Mouse (Mus musculus): ENCODE measurements around the gene Hsd3b1. TPM values are rescaled to one million over a fixed set of nuclear protein-coding genes. Genes with fewer than 3 reads are reported as not detected.

Hsd3b1 gene
- not detected in 2 replicates for total RNA-seq (2017)

GRCm38 (mm10) chr3:98859576-98859975 is at the start of gene Hsd3b1:
Gene Hsd3b1, minus strand, starts transcription at chr3:98859794.
- no peak for ATAC-seq (ENCODE audit: extremely low read depth, insufficient number of reproducible peaks, low FRiP score, poor library complexity, severe bottlenecking)

GRCm38 (mm10) chr3:98897606-98898005 is 38.0 kb upstream of the Hsd3b1 start:
- no peak for ATAC-seq (ENCODE audit: extremely low read depth, insufficient number of reproducible peaks, low FRiP score, poor library complexity, severe bottlenecking)

GRCm38 (mm10) chr3:98895071-98895601 is 35.5 kb upstream of the Hsd3b1 start:
- ATAC-seq (ENCODE audit: extremely low read depth, insufficient number of reproducible peaks, low FRiP score, poor library complexity, severe bottlenecking) = no peak

GRCm38 (mm10) chr3:98893057-98893772 is 33.6 kb upstream of the Hsd3b1 start, which contains the start of gene Hao2:
Gene Hao2, minus strand, starts transcription at chr3:98893239.
- ATAC-seq (ENCODE audit: extremely low read depth, insufficient number of reproducible peaks, low FRiP score, poor library complexity, severe bottlenecking) = no peak

DNA sequence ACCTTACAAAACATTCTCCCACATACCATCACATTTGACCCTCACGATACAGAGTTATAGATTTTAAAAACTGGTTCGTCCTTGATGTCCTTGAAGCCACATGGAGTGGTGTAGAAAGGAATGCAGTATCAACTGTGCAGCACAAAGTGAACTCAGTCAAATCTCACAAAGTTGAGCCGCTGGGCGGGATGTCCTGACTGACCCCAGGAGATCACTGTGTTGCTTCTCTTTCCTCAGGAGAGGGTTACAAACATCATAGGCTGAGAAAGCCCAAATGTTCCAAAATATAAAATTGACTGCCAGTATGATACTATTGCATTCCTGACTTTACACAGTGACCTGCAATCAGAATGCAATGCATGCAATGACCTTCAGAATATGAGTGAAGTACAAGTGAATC is 30.8 kb upstream of the Hsd3b1 start:
- ATAC-seq (ENCODE audit: extremely low read depth, insufficient number of reproducible peaks, low FRiP score, poor library complexity, severe bottlenecking) = no peak

GRCm38 (mm10) chr3:98888206-98888605 is 28.6 kb upstream of the Hsd3b1 start:
- ATAC-seq (ENCODE audit: extremely low read depth, insufficient number of reproducible peaks, low FRiP score, poor library complexity, severe bottlenecking) = no peak

DNA sequence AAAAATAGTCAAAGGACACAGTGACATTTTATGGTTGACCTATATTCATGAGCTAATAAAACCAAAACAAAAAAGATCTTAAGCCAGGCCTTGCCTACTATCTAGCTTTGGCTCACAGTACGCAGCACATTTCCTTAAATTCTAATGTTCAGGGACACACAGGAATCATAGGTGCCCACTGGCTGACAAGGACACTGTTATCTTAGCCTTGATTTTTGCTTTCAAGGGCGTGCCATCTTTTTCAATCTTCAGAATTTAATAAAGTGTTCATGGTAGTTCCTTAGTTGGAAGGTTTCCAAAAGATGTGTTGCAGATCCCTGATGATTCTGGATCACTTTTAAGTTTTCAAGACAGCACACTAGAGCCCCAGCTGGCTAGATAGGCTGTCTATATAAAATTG is 21.2 kb upstream of the Hsd3b1 start:
- ATAC-seq (ENCODE audit: extremely low read depth, insufficient number of reproducible peaks, low FRiP score, poor library complexity, severe bottlenecking) = no peak

GRCm38 (mm10) chr3:98880216-98880615 is 20.6 kb upstream of the Hsd3b1 start:
- ATAC-seq (ENCODE audit: extremely low read depth, insufficient number of reproducible peaks, low FRiP score, poor library complexity, severe bottlenecking) = no peak

GRCm38 (mm10) chr3:98868219-98868618 is 8.6 kb upstream of the Hsd3b1 start:
- ATAC-seq (ENCODE audit: extremely low read depth, insufficient number of reproducible peaks, low FRiP score, poor library complexity, severe bottlenecking) = no peak

DNA sequence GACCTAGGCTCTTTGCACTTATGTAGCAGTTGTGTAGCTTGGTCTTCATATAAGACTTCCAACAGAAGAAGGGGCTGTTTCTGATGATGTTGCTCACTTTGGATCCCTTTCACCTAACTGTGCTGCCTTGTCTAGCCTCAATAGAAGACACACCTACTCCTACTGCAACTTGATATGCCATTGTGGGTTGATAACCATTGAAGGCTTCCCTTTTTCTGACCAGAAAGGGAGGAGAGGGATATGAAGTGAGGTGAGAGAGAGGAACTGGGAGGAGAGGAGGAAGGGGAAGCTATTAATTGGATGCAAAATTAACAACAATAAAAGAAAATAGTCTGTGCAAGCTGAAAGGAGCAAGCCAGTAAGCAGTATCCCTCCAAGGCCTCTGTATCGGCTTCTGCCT is 3.2 kb upstream of the Hsd3b1 start:
- no peak for ATAC-seq (ENCODE audit: extremely low read depth, insufficient number of reproducible peaks, low FRiP score, poor library complexity, severe bottlenecking)

DNA sequence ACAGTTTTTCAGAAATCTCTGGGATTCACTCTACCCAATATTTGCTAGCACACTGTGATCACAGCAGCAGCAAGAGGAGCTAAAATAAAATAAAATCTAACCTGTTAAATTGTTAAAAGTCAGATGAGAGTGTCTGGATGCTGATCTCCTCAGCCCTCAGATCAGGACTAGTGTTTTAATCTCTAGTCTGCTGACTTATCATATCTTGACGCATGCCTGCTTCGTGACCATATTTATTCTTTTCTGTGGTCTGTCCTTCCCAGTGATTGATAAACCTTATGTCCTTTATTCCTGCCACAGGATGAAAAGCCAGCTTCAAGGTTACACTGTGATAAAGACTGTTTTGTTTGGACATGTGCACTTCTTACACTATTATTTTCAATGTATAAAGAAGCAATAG is 1.5 kb downstream of the Hsd3b1 start:
- no peak for ATAC-seq (ENCODE audit: extremely low read depth, insufficient number of reproducible peaks, low FRiP score, poor library complexity, severe bottlenecking)

- ATAC-seq (ENCODE audit: extremely low read depth, insufficient number of reproducible peaks, low FRiP score, poor library complexity, severe bottlenecking) = no peak
These were observed 2.7 kb downstream of the Hsd3b1 start for GRCm38 (mm10) chr3:98856892-98857291.

DNA sequence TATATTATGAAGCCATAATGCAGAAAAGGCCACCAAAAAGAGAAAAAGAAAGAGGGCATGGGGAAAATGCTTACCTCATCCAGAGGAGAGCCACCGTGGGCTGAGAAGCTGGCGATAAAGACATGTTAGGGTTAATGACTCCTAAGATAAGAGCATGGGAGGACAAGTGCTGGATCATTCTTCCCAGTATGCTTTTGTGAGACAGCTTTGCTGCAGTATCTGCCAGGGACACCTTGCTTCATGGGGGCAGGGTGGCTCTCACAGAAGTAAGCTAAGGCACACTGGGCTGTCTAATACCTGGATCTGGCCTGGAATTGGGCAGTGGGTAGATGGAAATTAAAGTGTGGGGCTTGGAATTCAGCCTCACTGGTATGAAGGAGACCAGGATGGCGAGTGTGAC is 4.4 kb downstream of the Hsd3b1 start:
- ATAC-seq (ENCODE audit: extremely low read depth, insufficient number of reproducible peaks, low FRiP score, poor library complexity, severe bottlenecking) = no peak

DNA sequence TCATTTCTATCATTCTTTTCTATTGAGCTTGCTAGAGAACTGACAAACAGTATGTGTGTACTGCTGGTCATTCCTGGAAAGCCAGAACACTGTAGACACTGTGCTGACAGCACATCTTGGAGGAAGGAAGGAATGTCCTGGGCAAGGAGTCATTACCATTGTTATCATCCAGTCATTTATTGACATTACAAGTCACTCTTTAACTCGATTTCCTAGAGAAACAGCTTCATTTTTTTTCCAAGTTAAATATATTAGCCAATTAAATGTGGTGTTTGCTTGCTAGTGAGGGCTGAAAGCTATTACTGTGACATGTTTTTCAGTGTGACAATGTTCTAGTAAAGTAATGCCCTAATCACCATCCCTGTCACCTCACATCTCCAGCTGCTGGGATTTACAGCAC is 5.9 kb downstream of the Hsd3b1 start:
- ATAC-seq (ENCODE audit: extremely low read depth, insufficient number of reproducible peaks, low FRiP score, poor library complexity, severe bottlenecking) = no peak

GRCm38 (mm10) chr3:98853051-98853450 is 6.5 kb downstream of the Hsd3b1 start:
- ATAC-seq (ENCODE audit: extremely low read depth, insufficient number of reproducible peaks, low FRiP score, poor library complexity, severe bottlenecking) = no peak

DNA sequence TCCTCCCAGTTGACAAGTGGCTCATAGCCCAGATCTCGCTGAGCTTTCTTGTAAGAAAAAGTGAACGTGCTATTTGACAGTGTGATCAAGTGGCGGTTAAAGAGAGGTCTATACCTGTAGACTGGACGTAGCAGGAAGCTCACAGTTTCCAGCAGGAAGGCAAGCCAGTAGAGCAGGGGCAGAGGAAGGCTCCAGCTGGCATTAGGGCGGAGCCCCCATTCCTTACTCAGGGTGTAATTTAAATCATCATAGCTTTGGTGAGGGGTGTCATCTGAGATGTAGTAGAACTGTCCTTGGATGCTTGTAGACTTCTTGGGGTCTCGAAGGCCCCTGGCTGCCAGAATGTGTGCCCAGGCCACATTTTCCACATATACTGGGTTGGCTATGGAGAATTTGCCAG is 7.0 kb downstream of the Hsd3b1 start:
- ATAC-seq (ENCODE audit: extremely low read depth, insufficient number of reproducible peaks, low FRiP score, poor library complexity, severe bottlenecking) = no peak

GRCm38 (mm10) chr3:98851853-98852252 is 7.7 kb downstream of the Hsd3b1 start:
- ATAC-seq (ENCODE audit: extremely low read depth, insufficient number of reproducible peaks, low FRiP score, poor library complexity, severe bottlenecking) = no peak

DNA sequence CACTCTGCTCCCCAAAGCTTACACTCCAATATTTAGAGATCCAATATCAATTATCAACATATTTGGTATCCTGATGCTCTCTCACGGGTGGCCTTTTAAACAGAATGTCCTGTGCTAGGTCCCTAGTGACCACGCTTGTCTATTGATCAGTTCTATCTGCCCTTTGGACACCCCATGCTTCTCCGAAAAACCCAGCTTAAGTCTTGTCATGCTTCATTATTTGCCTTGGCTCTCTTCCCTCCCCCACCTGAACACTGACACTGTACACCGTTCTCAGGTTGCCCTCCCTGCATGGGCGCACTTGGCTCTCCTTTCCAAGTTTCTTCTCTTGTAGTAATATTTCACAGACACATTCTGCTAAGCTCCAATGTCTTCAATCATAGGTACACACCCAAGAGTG is 9.3 kb downstream of the Hsd3b1 start:
- ATAC-seq (ENCODE audit: extremely low read depth, insufficient number of reproducible peaks, low FRiP score, poor library complexity, severe bottlenecking) = no peak

- no peak for ATAC-seq (ENCODE audit: extremely low read depth, insufficient number of reproducible peaks, low FRiP score, poor library complexity, severe bottlenecking)
These were observed 10.7 kb downstream of the Hsd3b1 start for GRCm38 (mm10) chr3:98848898-98849297.

- no peak for ATAC-seq (ENCODE audit: extremely low read depth, insufficient number of reproducible peaks, low FRiP score, poor library complexity, severe bottlenecking)
These were observed 45.4 kb downstream of the Hsd3b1 start, which contains the start of gene Hsd3b6 for GRCm38 (mm10) chr3:98814101-98814670. Gene Hsd3b6, minus strand, starts transcription at chr3:98814443.

Data from neutrophil, adult 5-6 weeks (primary cell).